Mouse (Mus musculus): ENCODE results near the gene Gm2897. TPM values are rescaled to one million over a fixed set of nuclear protein-coding genes. Genes with fewer than 3 reads are reported as not detected.

The Gm2897 gene
- 19.2 and 19.7 TPM in 2 replicates for polyA plus RNA-seq (2012; rRNA removed)

DNA sequence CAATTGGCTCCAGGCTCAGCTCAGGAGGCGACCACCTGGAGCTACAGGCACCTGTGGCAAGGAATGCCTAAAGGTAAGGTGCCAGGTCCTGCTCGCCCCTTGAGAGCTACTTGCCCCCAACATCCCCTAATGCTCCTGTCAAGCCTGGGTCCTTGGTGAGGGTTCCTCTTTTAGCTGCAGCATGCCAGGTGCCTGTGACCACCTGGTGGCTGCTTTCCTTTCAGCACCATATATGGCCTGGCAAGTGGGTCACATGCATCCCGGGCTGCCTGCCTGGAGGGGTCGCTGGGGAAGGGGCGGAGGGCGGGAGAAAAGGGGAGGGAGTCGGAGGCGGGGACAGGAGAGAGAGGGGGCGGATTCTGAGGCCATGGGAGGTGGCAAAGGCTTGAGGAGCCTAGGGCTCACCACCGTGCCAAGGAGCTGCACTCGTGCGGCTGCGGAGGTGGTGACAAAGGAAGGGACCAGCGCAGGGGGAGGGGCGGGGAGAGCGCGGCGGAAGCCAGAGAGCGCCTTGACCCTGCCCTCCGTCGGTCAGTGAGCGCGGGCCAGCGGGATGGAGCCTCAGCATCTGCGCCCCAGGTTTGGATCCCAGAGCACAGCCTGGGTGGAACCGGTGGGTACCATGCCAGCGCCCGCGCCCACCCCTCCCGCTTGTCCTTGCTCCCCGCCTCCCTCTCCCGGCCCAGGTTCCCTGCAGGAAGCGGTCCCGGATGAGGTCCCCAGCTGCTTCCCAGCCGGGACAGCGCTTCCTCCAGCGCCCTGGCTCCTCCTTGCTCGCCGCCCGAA is at the start of gene Gm2897:
Gm2897 (plus strand) TSS at position 559 of the 786 bp plus-strand sequence.

DNA sequence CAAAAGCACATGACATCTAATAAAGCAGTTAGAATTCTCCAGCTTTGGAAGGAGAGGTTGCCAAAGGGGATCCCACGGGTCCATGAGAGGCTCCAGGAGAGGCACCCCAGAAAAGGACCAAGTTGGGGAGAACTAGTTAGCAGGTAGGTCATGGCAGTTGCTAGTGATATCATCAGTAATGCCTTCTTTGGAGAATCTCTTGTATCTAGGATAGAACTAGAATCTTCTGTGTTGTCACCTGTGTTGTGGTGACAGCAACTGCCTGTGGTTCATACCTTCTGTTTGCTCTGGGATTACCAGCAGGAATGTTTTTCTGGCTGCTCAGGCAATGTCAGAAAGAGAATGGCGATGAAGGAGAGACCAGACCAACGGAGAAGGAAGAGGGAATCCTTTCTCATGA is 19.4 kb upstream of the Gm2897 start, which contains the start of gene Gm2888:
Gm2888 (plus strand) TSS at position 301 of the 400 bp plus-strand sequence.

Other genes starting within 250 kb of the Gm2897 start
- not detected in 2 replicates for gene Gm2888, start 19.3 kb upstream of the Gm2897 start, polyA plus RNA-seq (2012; rRNA removed)
- 0.17 TPM in 1 of 2 replicates, not detected in the other for gene Gm10340, start 84.7 kb downstream of the Gm2897 start, polyA plus RNA-seq (2012; rRNA removed)
- 0.55 and 0.75 TPM in 2 replicates for gene Gm5795, start 139.0 kb downstream of the Gm2897 start, polyA plus RNA-seq (2012; rRNA removed)
- gene D830030K20Rik, start 159.2 kb downstream of the Gm2897 start, polyA plus RNA-seq (2012; rRNA removed), result 14.2 and 15.4 TPM in 2 replicates

Data from central nervous system, embryonic 18 days (tissue).